Mouse (Mus musculus) E14TG2a.4 (cell line): Measurements from ENCODE around the gene Prr15l.

Experiments used
- CTCF ChIP-seq: conservative IDR thresholded peaks from 2 replicates; pipeline ENCODE4 v1.5.1; 2014; ENCODE audit warnings: low read length
- NANOG ChIP-seq: IDR thresholded peaks from 2 replicates; pipeline ENCODE4 v1.6.1; 2014; ENCODE audit warnings: borderline replicate concordance, low read length, mixed read lengths
- POU5F1 ChIP-seq: IDR thresholded peaks from 2 replicates; pipeline ENCODE4 v1.6.1; 2014; ENCODE audit warnings: low read length, borderline replicate concordance

- TF ChIP-seq CTCF (no peak), POU5F1 (no peak), NANOG (no peak)
Measured at GRCm38 (mm10) chr11:96969746-96970145, 41.8 kb downstream of the Prr15l start.
